Mouse (Mus musculus) mouse embryonic stem cell (cell line): ENCODE data around the gene Olig2.

Source experiments
- in situ Hi-C, 2 experiments: fragments of 300-500 bp; cut with MboI; formaldehyde crosslinking; loops; 1 replicate in 1 of 2; 3 replicates in 1 of 2; pipeline ENCODE4 v1.14.3; 2019 to 2020; ENCODE audit warnings: low sequenced_read_pairs in 2 of 2, low pct_unique_long_range_greater_than_20kb in 1 of 2, mixed read lengths in 1 of 2; ENCODE audit not compliant: unreplicated experiment in 1 of 2

Olig2 gene

GRCm38 (mm10) chr16:91225233-91226037, at the start of gene Olig2:
TSS of gene Olig2 (plus strand) at chr16:91225457.
- in situ Hi-C loops = loop anchor here (10.0 kb wide), 2 partner anchors 49 to 89 kb away; no protein-coding TSS in a partner anchor

- in situ Hi-C loops = no loop called here
Measured at GRCm38 (mm10) chr16:91175892-91176291, 49.4 kb upstream of the Olig2 start.

- in situ Hi-C loops = no loop called here
Measured at GRCm38 (mm10) chr16:91187046-91187445, 38.2 kb upstream of the Olig2 start.

- in situ Hi-C loops = no loop called here
Measured at GRCm38 (mm10) chr16:91187662-91188061, 37.6 kb upstream of the Olig2 start.

GRCm38 (mm10) chr16:91188304-91188703, 37.0 kb upstream of the Olig2 start:
- in situ Hi-C loops = no loop called here

- in situ Hi-C loops = no loop called here
Measured at GRCm38 (mm10) chr16:91191233-91191632, 34.0 kb upstream of the Olig2 start.

- in situ Hi-C loops = no loop called here
Measured at GRCm38 (mm10) chr16:91191663-91192237, 33.5 kb upstream of the Olig2 start.

- in situ Hi-C loops = no loop called here
Measured at GRCm38 (mm10) chr16:91192672-91193354, 32.4 kb upstream of the Olig2 start.

- in situ Hi-C loops = loop anchor here in 1 of 2 experiments (25.0 kb wide), 1 partner anchor 113 kb away; the partner anchor contains the start of gene 4932438H23Rik
Measured at GRCm38 (mm10) chr16:91199815-91200214, 25.4 kb upstream of the Olig2 start.

- in situ Hi-C loops = loop anchor here in 1 of 2 experiments (25.0 kb wide), 1 partner anchor 116 kb away; the partner anchor contains the start of gene 4932438H23Rik
Measured at GRCm38 (mm10) chr16:91202989-91203388, 22.3 kb upstream of the Olig2 start.

GRCm38 (mm10) chr16:91206371-91206770, 18.9 kb upstream of the Olig2 start:
- in situ Hi-C loops = loop anchor here in 1 of 2 experiments (25.0 kb wide), 1 partner anchor 119 kb away; the partner anchor contains the start of gene 4932438H23Rik

- in situ Hi-C loops = loop anchor here (5.0 to 25.0 kb wide), 3 partner anchors 122 to 135 kb away; partner anchors contain the start of gene 4932438H23Rik (in 2 of the 2)
Measured at GRCm38 (mm10) chr16:91217077-91217476, 8.2 kb upstream of the Olig2 start.

- in situ Hi-C loops = loop anchor here (5.0 to 25.0 kb wide), 3 partner anchors 123 to 134 kb away; partner anchors contain the start of gene 4932438H23Rik (in 2 of the 2)
Measured at GRCm38 (mm10) chr16:91217948-91218347, 7.3 kb upstream of the Olig2 start.

GRCm38 (mm10) chr16:91219246-91219645, 6.0 kb upstream of the Olig2 start:
- in situ Hi-C loops = loop anchor here (5.0 to 25.0 kb wide), 3 partner anchors 124 to 133 kb away; partner anchors contain the start of gene 4932438H23Rik (in 2 of the 2)

GRCm38 (mm10) chr16:91222171-91222642, 3.0 kb upstream of the Olig2 start:
- in situ Hi-C loops = loop anchor here (10.0 to 25.0 kb wide), 3 partner anchors 53 to 135 kb away; partner anchors contain the start of gene 4932438H23Rik (in 1 of the 2)

- in situ Hi-C loops = loop anchor here (10.0 to 25.0 kb wide), 3 partner anchors 52 to 135 kb away; partner anchors contain the start of gene 4932438H23Rik (in 1 of the 2)
Measured at GRCm38 (mm10) chr16:91222643-91223271, 2.5 kb upstream of the Olig2 start.

GRCm38 (mm10) chr16:91223327-91224067, 1.8 kb upstream of the Olig2 start:
- in situ Hi-C loops = loop anchor here (10.0 to 25.0 kb wide), 3 partner anchors 51 to 136 kb away; partner anchors contain the start of gene 4932438H23Rik (in 1 of the 2)
